16 mouse cellular contexts compared by ENCODE assay signal in genomic region chr1:120600149-120600445, GRCm38 (mm10). TPM values are rescaled to one million over a fixed set of nuclear protein-coding genes. Genes with fewer than 3 reads are reported as not detected.
DNase-seq lines count a peak whose midpoint lies in the region; ATAC-seq lines count a peak whose summit lies in the region.
"Had no signal": no experiment of that assay in that cellular context is flagged by ENCODE, and none has a peak within 500 bp of the region (broad histone marks: within the 10 kb centered on the region; RNA-seq: fewer than 3 reads in every experiment).

No protein-coding gene starts in this region.

- no peaks in the 10 kb centered on the region for H3K9me3 ChIP-seq in forebrain, embryonic 10.5 days
- no peaks in the 10 kb centered on the region for H3K9me3 ChIP-seq in forebrain, embryonic 15.5 days
- H3K9me3 ChIP-seq in embryonic facial prominence, embryonic 14.5 days (ENCODE audit: control insufficient read depth, low read length), result no peaks in the 10 kb centered on the region
- no peaks in the 10 kb centered on the region for H3K9me3 ChIP-seq in limb, embryonic 12.5 days
- no peaks in the 10 kb centered on the region for H3K9me3 ChIP-seq in neural tube, embryonic 11.5 days (ENCODE audit: control insufficient read depth, low read length)

- H3K27me3 ChIP-seq in forebrain, embryonic 10.5 days (ENCODE audit: poor library complexity, severe bottlenecking), result peaks cover 100% of the 10 kb centered on the region
- H3K27me3 ChIP-seq in forebrain, embryonic 15.5 days, result peaks cover 80% of the 10 kb centered on the region
- peaks cover 97% of the 10 kb centered on the region for H3K27me3 ChIP-seq in embryonic facial prominence, embryonic 14.5 days (replicated peaks; ENCODE audit: control insufficient read depth, insufficient read depth, low read length)
- peaks cover 98% of the 10 kb centered on the region for H3K27me3 ChIP-seq in limb, embryonic 12.5 days
- peaks cover 93% of the 10 kb centered on the region for H3K27me3 ChIP-seq in neural tube, embryonic 11.5 days (ENCODE audit: control insufficient read depth, insufficient read depth, low read length)

- H3K36me3 ChIP-seq in forebrain, embryonic 10.5 days (replicated peaks), result no peaks in the 10 kb centered on the region
- no peaks in the 10 kb centered on the region for H3K36me3 ChIP-seq in forebrain, embryonic 15.5 days
- H3K36me3 ChIP-seq in embryonic facial prominence, embryonic 14.5 days (ENCODE audit: control insufficient read depth, insufficient read depth, low read length), result no peaks in the 10 kb centered on the region
- no peaks in the 10 kb centered on the region for H3K36me3 ChIP-seq in limb, embryonic 12.5 days
- no peaks in the 10 kb centered on the region for H3K36me3 ChIP-seq in neural tube, embryonic 11.5 days (ENCODE audit: control insufficient read depth, insufficient read depth, low read length)

- H3K4me3 ChIP-seq in forebrain, embryonic 10.5 days, result no peak overlapping the region
- no peak overlapping the region for H3K4me3 ChIP-seq in forebrain, embryonic 15.5 days
- H3K4me3 ChIP-seq in embryonic facial prominence, embryonic 14.5 days (ENCODE audit: low read depth, low read length), result 0 out of 2 replicates have a peak overlapping the region, but pooled peaks have one; percentile 5
- H3K4me3 ChIP-seq in limb, embryonic 12.5 days (replicated peaks), result no peak overlapping the region
- H3K4me3 ChIP-seq in neural tube, embryonic 11.5 days (ENCODE audit: low read depth, low read length), result no peak overlapping the region
- H3K4me3 ChIP-seq: layer of hippocampus, adult 2 months had no signal

- under 1% methylated on average over 25 of the region's 25 CpGs for WGBS in forebrain, embryonic 10.5 days
- WGBS in forebrain, embryonic 15.5 days, result under 1% methylated on average over 25 of the region's 25 CpGs
- WGBS in embryonic facial prominence, embryonic 14.5 days, result 5% methylated on average over 25 of the region's 25 CpGs
- 1% methylated on average over 25 of the region's 25 CpGs for WGBS in limb, embryonic 12.5 days
- under 1% methylated on average over 25 of the region's 25 CpGs for WGBS in neural tube, embryonic 11.5 days

- DNase-seq in forebrain, embryonic 10.5 days (ENCODE audit: extremely low spot score, low spot score), result peak; percentile 41
- DNase-seq in embryonic facial prominence, embryonic 14.5 days (ENCODE audit: low spot score), result no peak
- DNase-seq in neural tube, embryonic 11.5 days (ENCODE audit: low spot score), result peak; percentile 69
- no peak for DNase-seq in lung, postnatal 14 days
- no peak for DNase-seq in spleen, adult 18-20 months
- DNase-seq: cerebellum, adult 9-10 months; heart, postnatal 14 days; kidney, adult 8-10 months; left cerebral cortex, postnatal 4 days; lung, adult 18-20 months; thymus, postnatal 4 days had no signal

- no peak for ATAC-seq in forebrain, embryonic 15.5 days (replicated peaks)
- ATAC-seq in embryonic facial prominence, embryonic 14.5 days (ENCODE audit: low read depth), result no peak
- ATAC-seq in limb, embryonic 12.5 days (ENCODE audit: insufficient number of reproducible peaks, insufficient read depth, low FRiP score, low TSS enrichment, low read depth), result no peak
- ATAC-seq in neural tube, embryonic 11.5 days (ENCODE audit: insufficient read depth, low FRiP score, low TSS enrichment), result peak; percentile 41; the same call in 1 of the 2 replicates
- no peak for ATAC-seq in erythroid progenitor cell, adult 5-6 weeks (replicated peaks; ENCODE audit: low FRiP score, poor library complexity, severe bottlenecking)

- no peak overlapping the region for H3K9ac ChIP-seq in forebrain, embryonic 15.5 days (replicated peaks)
- no peak overlapping the region for H3K9ac ChIP-seq in embryonic facial prominence, embryonic 14.5 days (ENCODE audit: low read depth, low read length)
- no peak overlapping the region for H3K9ac ChIP-seq in limb, embryonic 12.5 days (replicated peaks)
- H3K9ac ChIP-seq in neural tube, embryonic 11.5 days (ENCODE audit: low read length), result no peak overlapping the region

- no peak overlapping the region for H3K4me2 ChIP-seq in forebrain, embryonic 15.5 days (replicated peaks)
- H3K4me2 ChIP-seq in embryonic facial prominence, embryonic 14.5 days (ENCODE audit: low read depth, low read length), result no peak overlapping the region
- H3K4me2 ChIP-seq in limb, embryonic 12.5 days, result 0 out of 2 replicates have a peak overlapping the region, but pooled peaks have one; percentile 8
- no peak overlapping the region for H3K4me2 ChIP-seq in neural tube, embryonic 11.5 days (ENCODE audit: low read depth)

- H3K27ac ChIP-seq in forebrain, embryonic 10.5 days, result no peak overlapping the region
- H3K27ac ChIP-seq in forebrain, embryonic 15.5 days (replicated peaks), result no peak overlapping the region
- no peak overlapping the region for H3K27ac ChIP-seq in embryonic facial prominence, embryonic 14.5 days (replicated peaks; ENCODE audit: low read depth, low read length)
- H3K27ac ChIP-seq in limb, embryonic 12.5 days, result no peak overlapping the region
- H3K27ac ChIP-seq in neural tube, embryonic 11.5 days (ENCODE audit: low read depth, low read length), result no peak overlapping the region
- H3K27ac ChIP-seq: layer of hippocampus, adult 2 months had no signal

- H3K4me1 ChIP-seq in forebrain, embryonic 10.5 days, result peaks cover 45% of the 10 kb centered on the region
- peaks cover 27% of the 10 kb centered on the region for H3K4me1 ChIP-seq in forebrain, embryonic 15.5 days
- peaks cover 4% of the 10 kb centered on the region; the same call in 1 of the 2 replicates for H3K4me1 ChIP-seq in embryonic facial prominence, embryonic 14.5 days (ENCODE audit: control insufficient read depth, insufficient read depth, low read length)
- H3K4me1 ChIP-seq in limb, embryonic 12.5 days (replicated peaks), result peaks cover 24% of the 10 kb centered on the region; the same call in 1 of the 2 replicates
- 0 out of 2 replicates have a peak, but pooled peaks cover 3% of the 10 kb centered on the region for H3K4me1 ChIP-seq in neural tube, embryonic 11.5 days (ENCODE audit: control insufficient read depth, insufficient read depth, low read length)

RNA-seq across cellular contexts. Expression of gene En1, which starts 2.1 kb away (rescaled TPM):
- 0.10 TPM in 2 replicates for polyA plus RNA-seq in forebrain, embryonic 10.5 days (2016; fragmentation: Nextera tagmentation; extraction: Ambion mirVana)
- polyA plus RNA-seq in forebrain, embryonic 15.5 days (2015; fragmentation: Nextera tagmentation; extraction: Ambion mirVana), result not detected in 2 replicates
- polyA plus RNA-seq in embryonic facial prominence, embryonic 14.5 days (2014; fragmentation: Nextera tagmentation; extraction: Ambion mirVana), result 2.0 TPM in 2 replicates
- polyA plus RNA-seq in limb, embryonic 12.5 days (2016; fragmentation: Nextera tagmentation; extraction: Ambion mirVana), result 1.8 TPM in 2 replicates
- 5.2 and 6.1 TPM in 2 replicates for polyA plus RNA-seq in neural tube, embryonic 11.5 days (2014; fragmentation: Nextera tagmentation; extraction: Ambion mirVana)
- not detected in 2 replicates for total RNA-seq in erythroid progenitor cell, adult 5-6 weeks (2015; ENCODE audit: low replicate concordance)
- not detected in 2 replicates for total RNA-seq in erythroid progenitor cell, adult 5-6 weeks (2017; ENCODE audit: low replicate concordance)
- total RNA-seq: heart, adult 8-10 months; heart, postnatal 14 days; layer of hippocampus, adult 2 months had no signal

Comparison
In these comparisons a context has a peak if more than half of its experiments do, and no peak if none do; other contexts are left out.
1. DNase-seq: peak in forebrain, embryonic 10.5 days (single experiment) and neural tube, embryonic 11.5 days (single experiment); none in embryonic facial prominence, embryonic 14.5 days (single experiment), lung, postnatal 14 days (single experiment) and spleen, adult 18-20 months (0 of 2).